Mouse (Mus musculus): Measurements from ENCODE around the gene Dbnl. TPM values are rescaled to one million over a fixed set of nuclear protein-coding genes. Genes with fewer than 3 reads are reported as not detected.

Gene Dbnl
- polyA plus RNA-seq, 1 experiment from 2014 or later: 131 TPM

DNA sequence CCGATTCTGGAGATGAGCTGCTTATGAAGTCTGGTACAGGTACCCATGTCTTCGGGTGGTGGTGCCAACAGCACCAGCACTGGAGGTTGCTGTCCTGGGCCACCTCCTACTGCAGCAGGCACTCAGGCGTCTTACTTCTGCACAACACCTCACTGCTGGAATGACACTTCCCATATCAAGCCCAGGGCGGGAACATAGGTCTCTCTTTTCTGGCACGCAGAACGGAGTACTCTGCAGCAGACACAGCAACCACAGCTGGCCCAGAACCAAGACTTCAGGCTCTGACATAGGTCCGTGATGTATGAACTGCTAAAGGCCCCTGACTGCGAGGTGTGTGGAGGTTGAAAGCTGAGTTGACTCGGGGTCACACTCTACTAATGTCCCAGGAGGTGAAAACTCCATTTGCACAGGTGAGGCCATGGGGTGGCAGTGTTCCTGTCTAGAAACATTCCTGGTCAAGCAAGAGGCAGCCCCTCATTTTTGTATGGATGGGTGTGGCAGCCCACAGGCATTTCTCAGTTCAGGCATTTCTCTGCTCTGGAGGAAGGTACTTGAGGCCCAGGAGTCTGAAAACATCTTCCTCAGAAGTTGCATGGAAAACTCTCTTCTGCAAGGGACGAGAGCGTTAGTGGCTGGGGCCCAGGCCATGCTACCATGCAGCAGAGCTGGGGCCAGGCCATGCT is 40.4 kb downstream of the Dbnl start:
- Histone ChIP-seq H3K9me3 (replicated peaks) (no peaks in the 10 kb centered on the region), H3K4me1 (0 out of 2 replicates have a peak, but pooled peaks cover 2% of the 10 kb centered on the region), H3K36me3 (peaks cover 48% of the 10 kb centered on the region), H3K27me3 (ENCODE audit: low read depth, poor library complexity, severe bottlenecking) (no peaks in the 10 kb centered on the region), H3K4me3 (no peak overlapping the region), H3K27ac (no peak overlapping the region)
- WGBS: 88% methylated on average over 11 of the region's 11 CpGs
- no peak for DNase-seq (ENCODE audit: low spot score)

DNA sequence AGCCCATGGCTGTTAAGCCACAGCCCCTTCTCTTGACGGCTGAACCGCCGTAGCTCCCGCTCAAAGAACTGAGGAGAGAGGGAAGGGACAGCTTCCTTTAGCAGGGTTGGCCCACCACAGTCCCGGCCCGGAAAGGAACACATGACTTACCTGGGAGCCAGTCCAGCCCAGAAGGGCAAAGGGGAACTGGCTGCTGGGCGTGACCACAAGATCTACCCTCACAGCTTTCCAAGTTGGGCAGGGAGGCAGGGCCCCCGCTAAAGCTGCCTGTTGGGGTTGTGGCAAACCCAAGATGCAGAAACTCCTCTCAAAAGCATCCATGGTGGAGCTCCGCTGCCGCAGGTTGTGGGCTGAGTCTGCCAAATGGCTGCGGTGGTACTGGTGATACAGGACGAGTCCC is 41.0 kb downstream of the Dbnl start:
- no peak overlapping the region for H3K27ac ChIP-seq
- DNase-seq (ENCODE audit: low spot score): no peak
- H3K4me3 ChIP-seq: no peak overlapping the region
- H3K27me3 ChIP-seq (ENCODE audit: low read depth, poor library complexity, severe bottlenecking): no peaks in the 10 kb centered on the region
- 0 out of 2 replicates have a peak, but pooled peaks cover 2% of the 10 kb centered on the region for H3K4me1 ChIP-seq
- 93% methylated on average over 12 of the region's 12 CpGs for WGBS
- no peaks in the 10 kb centered on the region for H3K9me3 ChIP-seq (replicated peaks)
- H3K36me3 ChIP-seq: peaks cover 54% of the 10 kb centered on the region

DNA sequence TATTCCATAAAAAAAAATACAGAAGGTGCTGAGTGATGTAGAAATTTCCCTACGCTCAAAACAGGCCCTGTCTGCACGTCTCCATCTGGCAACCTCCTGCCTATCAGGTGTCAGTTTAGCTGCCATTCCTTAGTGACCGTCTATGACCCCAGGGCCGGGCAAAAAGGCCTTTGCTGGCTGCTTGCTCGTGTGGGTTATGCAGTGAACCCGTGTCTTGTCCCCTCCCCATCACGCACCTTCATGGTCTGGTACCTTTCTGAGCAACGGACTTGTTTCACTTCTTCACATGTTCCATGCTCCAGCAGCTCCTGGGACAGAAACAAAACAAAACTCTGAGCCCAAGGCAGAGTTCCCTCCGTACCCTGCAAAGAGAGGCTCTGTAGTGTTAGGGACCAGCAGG is 46.2 kb downstream of the Dbnl start:
- Histone ChIP-seq H3K27me3 (ENCODE audit: low read depth, poor library complexity, severe bottlenecking) (no peaks in the 10 kb centered on the region), H3K9me3 (replicated peaks) (no peaks in the 10 kb centered on the region), H3K4me1 (peaks cover 11% of the 10 kb centered on the region), H3K4me3 (no peak overlapping the region), H3K36me3 (peaks cover 36% of the 10 kb centered on the region), H3K27ac (no peak overlapping the region)
- 91% methylated on average over 9 of the region's 9 CpGs for WGBS
- no peak for DNase-seq (ENCODE audit: low spot score)

DNA sequence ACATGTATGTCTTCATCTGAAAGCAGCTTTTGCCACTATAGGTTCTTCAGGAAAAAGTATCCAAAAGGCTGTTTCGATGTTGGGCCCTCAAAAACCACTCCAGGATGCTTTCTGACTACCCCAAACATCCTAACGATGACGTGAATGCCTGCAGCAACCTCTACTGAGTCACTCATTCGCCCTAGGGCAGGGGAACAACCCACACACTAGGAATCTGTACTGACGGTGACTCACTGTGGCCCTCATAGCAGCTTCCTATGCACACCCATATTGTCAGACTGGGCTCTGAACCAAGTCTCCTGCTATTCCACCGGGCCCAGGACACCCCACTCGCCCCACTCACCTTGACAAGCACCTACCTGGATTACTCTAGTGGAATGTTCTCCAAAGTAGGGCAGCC is 46.8 kb downstream of the Dbnl start:
- DNase-seq (ENCODE audit: low spot score): no peak
- 88% methylated on average over 7 of the region's 7 CpGs for WGBS
- Histone ChIP-seq H3K27ac (no peak overlapping the region), H3K9me3 (replicated peaks) (no peaks in the 10 kb centered on the region), H3K4me3 (no peak overlapping the region), H3K36me3 (peaks cover 31% of the 10 kb centered on the region), H3K27me3 (ENCODE audit: low read depth, poor library complexity, severe bottlenecking) (no peaks in the 10 kb centered on the region), H3K4me1 (peaks cover 17% of the 10 kb centered on the region)

DNA sequence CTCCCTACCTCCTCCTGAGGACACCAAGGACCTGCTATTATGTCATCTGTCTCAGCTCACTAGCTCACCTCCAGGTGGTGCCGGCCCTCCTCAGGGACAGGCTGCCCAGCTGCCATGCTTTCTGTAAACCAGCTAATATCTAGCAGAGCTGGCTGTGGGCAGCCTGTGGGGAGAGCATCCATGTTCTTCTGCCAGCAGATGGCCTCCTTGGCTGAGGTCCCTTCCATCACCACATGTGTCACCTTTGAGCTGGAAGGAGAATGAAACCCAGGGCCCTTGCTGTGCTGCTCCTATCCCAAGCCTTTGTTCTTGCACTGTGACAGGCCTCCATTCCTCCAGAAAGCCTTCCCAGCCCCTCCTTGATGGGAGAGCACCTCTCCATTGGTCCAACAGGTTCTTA is 47.8 kb downstream of the Dbnl start:
- no peaks in the 10 kb centered on the region for H3K27me3 ChIP-seq (ENCODE audit: low read depth, poor library complexity, severe bottlenecking)
- H3K4me1 ChIP-seq: peaks cover 21% of the 10 kb centered on the region
- no peak for DNase-seq (ENCODE audit: low spot score)
- H3K9me3 ChIP-seq (replicated peaks): no peaks in the 10 kb centered on the region
- no peak overlapping the region for H3K4me3 ChIP-seq
- WGBS: 45% methylated on average over 1 of the region's 1 CpGs
- H3K36me3 ChIP-seq: peaks cover 25% of the 10 kb centered on the region
- H3K27ac ChIP-seq: no peak overlapping the region

DNA sequence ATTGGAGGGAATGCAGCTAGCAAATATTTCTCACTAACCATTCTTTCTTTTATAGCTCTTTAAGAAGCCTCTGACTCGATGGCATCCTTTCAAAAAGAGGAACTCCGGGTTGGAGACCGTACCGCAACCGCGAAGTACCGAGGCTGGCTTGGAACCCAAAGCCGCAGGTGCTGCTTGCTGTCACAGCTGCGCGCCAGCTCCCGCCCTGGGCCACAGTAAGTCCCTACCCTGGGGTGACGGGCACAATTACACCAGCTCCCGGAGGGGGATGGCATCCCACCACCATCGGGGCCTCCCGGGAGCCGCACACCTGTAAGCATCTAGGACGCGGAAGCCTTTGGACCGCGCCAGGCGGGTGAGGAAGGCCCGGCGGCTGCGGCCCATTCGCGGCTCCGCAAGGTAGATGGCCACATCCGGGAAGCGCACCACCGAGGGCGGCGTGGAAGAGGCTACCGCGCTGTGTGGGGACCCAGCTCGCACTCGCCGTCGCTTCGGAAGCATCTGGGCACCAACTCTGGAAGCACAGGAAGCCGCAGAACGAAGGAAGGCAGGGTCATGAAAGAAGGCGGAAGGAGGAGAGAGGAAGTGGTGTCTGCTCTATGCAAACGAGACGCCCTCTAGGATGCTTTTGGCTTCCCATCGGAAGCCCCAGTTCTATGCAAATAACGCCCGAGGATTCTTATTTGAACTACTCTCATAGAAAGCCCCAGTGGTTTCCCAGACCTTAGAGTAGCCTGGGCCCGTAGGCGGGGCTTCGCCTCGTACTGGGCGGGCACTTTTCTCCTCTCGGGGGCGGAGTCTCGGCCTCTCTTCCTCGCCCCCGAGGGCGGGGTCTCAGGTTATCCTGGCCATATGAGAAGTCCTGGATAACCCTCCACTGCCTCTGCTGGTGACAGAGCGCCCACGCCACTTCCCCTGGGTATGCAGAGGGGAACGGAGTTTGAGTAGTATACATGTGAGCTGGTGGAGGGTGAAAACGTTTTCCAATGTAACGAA is 49.3 kb downstream of the Dbnl start, which contains the start of gene Polm:
Polm (minus strand) TSS at position 766 of the 996 bp plus-strand sequence.
- Histone ChIP-seq H3K36me3 (peaks cover 12% of the 10 kb centered on the region; the same call in 1 of the 2 replicates), H3K4me3 (peak within 1 kb of the TSS; percentile 85), H3K27me3 (ENCODE audit: low read depth, poor library complexity, severe bottlenecking) (no peaks in the 10 kb centered on the region), H3K4me1 (peaks cover 21% of the 10 kb centered on the region), H3K27ac (peak within 1 kb of the TSS; percentile 88), H3K9me3 (replicated peaks) (no peaks in the 10 kb centered on the region; the same call in 1 of the 2 replicates)
- DNase-seq (ENCODE audit: low spot score): peak; percentile 90
- 1% methylated on average over 63 of the region's 63 CpGs for WGBS

DNA sequence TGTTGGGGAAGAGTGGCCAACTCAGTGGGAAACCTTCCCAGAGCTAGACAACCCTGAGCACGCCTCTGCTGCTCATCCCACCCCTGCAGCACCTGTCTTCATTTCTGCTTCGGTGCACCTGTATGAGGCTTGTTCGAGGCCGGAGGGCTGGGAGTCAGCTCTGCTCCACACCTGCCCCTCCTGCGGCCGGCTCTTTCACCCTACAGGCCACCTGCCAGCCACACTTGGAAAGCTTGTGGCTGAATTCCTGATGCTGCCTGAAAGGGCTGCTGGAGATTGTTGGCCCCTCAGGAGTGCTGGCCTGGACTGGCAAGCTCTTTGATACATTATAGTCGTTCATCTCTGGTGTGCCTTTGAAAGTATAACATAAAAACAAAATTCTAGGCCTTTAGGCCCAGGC is 52.1 kb downstream of the Dbnl start:
- no peak overlapping the region for H3K4me3 ChIP-seq

DNA sequence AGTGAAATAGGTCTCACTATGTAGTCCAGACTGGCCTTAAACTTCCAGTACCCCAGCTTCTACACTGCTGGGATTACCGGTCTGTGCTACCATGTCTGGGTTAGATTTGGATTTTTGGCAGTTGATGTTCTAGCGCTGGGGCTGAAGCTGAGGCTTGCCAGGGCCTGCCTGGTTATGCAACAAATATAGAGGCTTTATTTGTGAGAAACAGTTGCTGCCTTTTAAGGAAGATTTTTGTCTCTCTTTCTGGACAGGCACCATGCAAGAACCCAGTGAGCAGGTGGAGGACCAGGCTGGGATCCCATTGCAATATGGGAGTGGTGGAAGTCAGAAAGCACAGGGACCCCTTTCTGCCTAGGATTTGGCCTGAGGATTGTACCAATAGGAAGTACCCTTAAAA is 53.5 kb downstream of the Dbnl start:
- H3K4me1 ChIP-seq: peaks cover 21% of the 10 kb centered on the region
- H3K9me3 ChIP-seq (replicated peaks): no peaks in the 10 kb centered on the region; the same call in 1 of the 2 replicates
- no peak overlapping the region for H3K4me3 ChIP-seq
- H3K27ac ChIP-seq: no peak overlapping the region
- no peaks in the 10 kb centered on the region for H3K27me3 ChIP-seq (ENCODE audit: low read depth, poor library complexity, severe bottlenecking)
- no peaks in the 10 kb centered on the region for H3K36me3 ChIP-seq
- DNase-seq (ENCODE audit: low spot score): no peak
- 96% methylated on average over 2 of the region's 2 CpGs for WGBS

More for the DNA sequence above, 52.1 kb downstream of the Dbnl start:
- no peak for DNase-seq (ENCODE audit: low spot score)
- WGBS: 84% methylated on average over 7 of the region's 7 CpGs
- peaks cover 21% of the 10 kb centered on the region for H3K4me1 ChIP-seq
- H3K9me3 ChIP-seq (replicated peaks): no peaks in the 10 kb centered on the region; the same call in 1 of the 2 replicates
- H3K27ac ChIP-seq: 0 out of 2 replicates have a peak overlapping the region, but pooled peaks have one; percentile 1
- no peaks in the 10 kb centered on the region for H3K36me3 ChIP-seq
- H3K27me3 ChIP-seq (ENCODE audit: low read depth, poor library complexity, severe bottlenecking): no peaks in the 10 kb centered on the region

DNA sequence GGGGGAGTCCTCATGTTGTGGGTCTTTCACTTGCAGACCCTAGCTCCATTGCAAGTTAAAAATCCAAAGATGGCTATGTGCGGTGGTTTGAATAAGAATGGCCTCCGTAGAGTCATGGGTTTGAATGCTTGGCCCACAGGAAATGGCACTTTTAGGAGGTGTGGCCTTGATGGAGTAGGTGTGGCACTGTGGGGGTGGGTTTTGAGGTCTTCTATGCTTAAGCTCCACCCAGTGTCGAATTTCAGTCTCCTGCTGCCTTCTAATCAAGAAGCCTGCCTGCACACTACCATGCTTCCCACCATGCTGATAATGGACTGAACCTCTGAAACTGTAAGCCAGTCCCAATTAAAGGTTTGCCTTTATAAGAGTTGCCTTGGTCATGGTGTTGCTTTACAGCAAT is 54.8 kb downstream of the Dbnl start:
- Histone ChIP-seq H3K27me3 (ENCODE audit: low read depth, poor library complexity, severe bottlenecking) (no peaks in the 10 kb centered on the region), H3K4me3 (no peak overlapping the region), H3K4me1 (peaks cover 14% of the 10 kb centered on the region), H3K9me3 (replicated peaks) (no peaks in the 10 kb centered on the region; the same call in 1 of the 2 replicates), H3K36me3 (no peaks in the 10 kb centered on the region), H3K27ac (no peak overlapping the region)
- 89% methylated on average over 3 of the region's 3 CpGs for WGBS
- no peak for DNase-seq (ENCODE audit: low spot score)

DNA sequence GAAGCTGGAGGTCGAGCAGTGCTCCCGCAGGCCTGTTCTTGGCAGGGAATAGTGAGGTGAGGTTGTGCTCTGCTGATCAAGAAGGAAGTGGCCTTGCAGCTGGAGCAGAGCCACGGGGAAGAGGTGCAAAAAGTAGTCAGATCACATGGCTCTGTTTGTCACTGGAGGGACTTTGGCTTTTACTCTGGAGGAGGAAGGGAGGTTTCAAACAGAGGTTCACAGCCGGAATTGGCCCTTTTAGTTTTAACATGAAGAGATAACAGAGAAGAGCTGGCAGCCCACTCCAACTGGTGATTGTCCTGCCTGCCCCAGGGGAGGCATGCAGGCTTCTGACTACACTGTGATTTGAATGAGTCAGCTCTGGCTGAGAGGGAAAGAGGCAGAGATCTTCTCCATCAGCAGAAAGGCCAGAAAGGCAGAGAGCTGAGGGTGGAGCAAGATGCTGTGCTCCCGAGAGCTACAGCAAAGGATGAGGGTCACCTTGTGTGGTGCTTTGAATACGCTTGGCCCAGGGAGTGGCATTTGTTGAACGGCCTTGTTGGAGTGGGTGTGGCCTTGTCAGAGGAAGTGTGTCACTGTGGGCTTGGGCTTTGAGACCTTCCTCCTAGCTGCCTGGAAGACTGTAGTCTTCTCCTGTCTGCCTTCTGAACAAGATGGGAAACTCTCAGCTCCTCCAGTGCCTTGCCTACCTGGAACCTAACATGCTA is 58.5 kb downstream of the Dbnl start:
- 79% methylated on average over 7 of the region's 7 CpGs for WGBS
- Histone ChIP-seq H3K36me3 (no peaks in the 10 kb centered on the region), H3K4me3 (no peak overlapping the region), H3K27me3 (ENCODE audit: low read depth, poor library complexity, severe bottlenecking) (no peaks in the 10 kb centered on the region), H3K4me1 (no peaks in the 10 kb centered on the region), H3K27ac (no peak overlapping the region), H3K9me3 (replicated peaks) (no peaks in the 10 kb centered on the region)
- DNase-seq (ENCODE audit: low spot score): no peak

DNA sequence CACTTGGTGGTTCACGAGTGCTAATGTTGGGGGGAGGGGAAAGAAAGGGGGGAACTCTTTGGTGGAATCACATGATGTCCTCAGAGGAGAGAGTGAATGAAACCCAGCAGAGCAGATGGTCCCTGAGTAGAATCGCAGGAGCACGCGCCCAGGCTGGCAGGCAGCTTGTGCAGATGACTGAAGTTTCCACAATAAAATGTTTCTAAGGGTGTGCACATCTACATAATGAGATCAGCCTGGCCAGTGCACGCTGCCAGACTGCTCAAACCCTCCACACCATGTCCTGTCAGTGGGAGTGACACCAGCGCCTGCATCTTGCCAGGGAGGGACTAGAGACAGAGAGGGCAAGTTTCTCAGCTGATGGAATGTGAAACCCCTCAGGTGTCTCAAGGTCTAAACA is 60.5 kb downstream of the Dbnl start:
- Histone ChIP-seq H3K27me3 (ENCODE audit: low read depth, poor library complexity, severe bottlenecking) (no peaks in the 10 kb centered on the region), H3K36me3 (no peaks in the 10 kb centered on the region), H3K4me1 (0 out of 2 replicates have a peak, but pooled peaks cover 3% of the 10 kb centered on the region), H3K27ac (no peak overlapping the region), H3K4me3 (no peak overlapping the region), H3K9me3 (replicated peaks) (no peaks in the 10 kb centered on the region)
- DNase-seq (ENCODE audit: low spot score): no peak
- 71% methylated on average over 6 of the region's 6 CpGs for WGBS

DNA sequence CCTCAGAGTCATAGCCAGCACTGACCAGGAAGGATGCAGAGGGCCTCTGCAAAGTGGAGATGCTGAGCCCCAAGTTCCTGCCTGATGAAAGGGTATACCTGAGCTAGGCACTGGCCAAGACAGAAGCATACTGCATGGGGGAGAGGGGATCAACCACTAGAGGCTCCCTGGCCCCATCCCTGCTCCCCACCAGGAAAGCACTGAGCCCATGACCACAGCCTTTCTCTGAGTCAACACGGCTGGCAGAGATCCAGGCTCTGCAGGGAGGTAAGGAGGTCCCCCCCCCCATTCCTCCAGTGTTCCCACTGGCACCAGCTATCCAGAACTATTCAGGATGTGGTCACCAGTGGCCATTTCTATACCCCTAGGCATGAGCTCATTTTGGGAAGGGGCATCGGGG is 61.0 kb downstream of the Dbnl start:
- H3K27me3 ChIP-seq (ENCODE audit: low read depth, poor library complexity, severe bottlenecking): no peaks in the 10 kb centered on the region
- no peaks in the 10 kb centered on the region for H3K9me3 ChIP-seq (replicated peaks)
- WGBS: 84% methylated on average over 2 of the region's 2 CpGs
- H3K27ac ChIP-seq: no peak overlapping the region
- H3K4me3 ChIP-seq: no peak overlapping the region
- DNase-seq (ENCODE audit: low spot score): no peak
- 0 out of 2 replicates have a peak, but pooled peaks cover 3% of the 10 kb centered on the region for H3K4me1 ChIP-seq
- H3K36me3 ChIP-seq: no peaks in the 10 kb centered on the region

All from limb, embryonic 10.5 days (tissue).